Mouse (Mus musculus): ENCODE results near the gene Cacna1s. TPM values are rescaled to one million over a fixed set of nuclear protein-coding genes. Genes with fewer than 3 reads are reported as not detected.

Cacna1s gene
- polyA plus RNA-seq, 1 experiment from 2014 or later: 0.29 TPM

GRCm38 (mm10) chr1:136149702-136150101, 97.2 kb downstream of the Cacna1s start:
- no peaks in the 10 kb centered on the region for H3K27me3 ChIP-seq
- ATAC-seq (ENCODE audit: low FRiP score): no peak
- 71% methylated on average over 9 of the region's 9 CpGs for WGBS
- no peak overlapping the region for H3K4me3 ChIP-seq
- H3K36me3 ChIP-seq: peaks cover 96% of the 10 kb centered on the region
- no peak overlapping the region for H3K27ac ChIP-seq
- no peaks in the 10 kb centered on the region for H3K9me3 ChIP-seq
- no peak overlapping the region for H3K9ac ChIP-seq
- peaks cover 3% of the 10 kb centered on the region for H3K4me1 ChIP-seq (replicated peaks)
- no peak overlapping the region for H3K4me2 ChIP-seq

DNA sequence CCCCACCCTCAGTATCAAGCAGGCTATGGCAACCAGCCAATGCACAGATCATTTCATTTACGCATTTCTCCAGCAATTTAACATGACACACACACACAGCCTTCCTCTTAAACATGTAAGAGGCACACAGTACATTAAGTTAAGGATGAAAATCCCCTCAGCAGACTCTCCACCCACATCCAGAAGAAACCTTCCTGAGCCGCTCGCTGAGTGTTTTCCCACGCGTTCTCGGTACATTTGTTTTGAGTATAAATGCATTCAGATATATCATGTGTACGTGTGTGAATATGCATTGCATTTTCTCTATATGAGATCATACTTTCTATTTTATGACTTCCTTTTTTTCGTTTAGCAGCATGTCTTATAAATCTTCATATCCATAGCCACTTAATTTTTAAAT, 98.8 kb downstream of the Cacna1s start:
- H3K27ac ChIP-seq: no peak overlapping the region
- H3K27me3 ChIP-seq: no peaks in the 10 kb centered on the region
- WGBS: 91% methylated on average over 8 of the region's 8 CpGs
- H3K36me3 ChIP-seq: peaks cover 98% of the 10 kb centered on the region
- ATAC-seq (ENCODE audit: low FRiP score): no peak
- no peaks in the 10 kb centered on the region for H3K4me1 ChIP-seq (replicated peaks)
- H3K4me3 ChIP-seq: no peak overlapping the region
- no peak overlapping the region for H3K9ac ChIP-seq
- H3K4me2 ChIP-seq: no peak overlapping the region
- H3K9me3 ChIP-seq: no peaks in the 10 kb centered on the region

- Histone ChIP-seq H3K4me1 (replicated peaks) (no peaks in the 10 kb centered on the region), H3K36me3 (peaks cover 98% of the 10 kb centered on the region), H3K9ac (no peak overlapping the region), H3K4me3 (no peak overlapping the region), H3K27ac (no peak overlapping the region), H3K9me3 (no peaks in the 10 kb centered on the region), H3K4me2 (no peak overlapping the region), H3K27me3 (no peaks in the 10 kb centered on the region)
- 94% methylated on average over 4 of the region's 4 CpGs for WGBS
- ATAC-seq (ENCODE audit: low FRiP score): no peak
These were observed 103.8 kb downstream of the Cacna1s start for GRCm38 (mm10) chr1:136156304-136156703.

DNA sequence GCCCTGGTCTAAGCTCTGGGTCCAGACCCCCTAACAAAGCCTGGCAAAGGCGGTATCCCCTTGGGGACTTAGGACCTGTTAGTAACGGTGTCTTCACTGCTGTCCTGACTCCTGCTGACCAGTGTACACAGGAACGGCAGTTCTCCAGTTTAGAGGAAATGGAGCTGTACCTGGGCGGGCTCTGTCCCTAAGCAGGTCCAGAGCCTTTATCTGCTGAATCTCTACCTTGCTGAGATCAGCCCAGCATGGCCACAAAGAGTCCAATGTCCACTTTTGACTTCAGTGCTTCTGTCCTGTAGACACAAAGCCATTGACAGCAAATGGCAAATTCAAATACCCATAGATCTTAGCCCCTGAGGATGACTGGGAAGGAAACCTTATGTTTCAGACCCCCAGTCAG, 104.4 kb downstream of the Cacna1s start:
- Histone ChIP-seq H3K4me3 (no peak overlapping the region), H3K4me2 (no peak overlapping the region), H3K9ac (no peak overlapping the region), H3K9me3 (no peaks in the 10 kb centered on the region), H3K36me3 (peaks cover 98% of the 10 kb centered on the region), H3K27me3 (no peaks in the 10 kb centered on the region), H3K4me1 (replicated peaks) (no peaks in the 10 kb centered on the region), H3K27ac (no peak overlapping the region)
- 91% methylated on average over 4 of the region's 4 CpGs for WGBS
- no peak for ATAC-seq (ENCODE audit: low FRiP score)

DNA sequence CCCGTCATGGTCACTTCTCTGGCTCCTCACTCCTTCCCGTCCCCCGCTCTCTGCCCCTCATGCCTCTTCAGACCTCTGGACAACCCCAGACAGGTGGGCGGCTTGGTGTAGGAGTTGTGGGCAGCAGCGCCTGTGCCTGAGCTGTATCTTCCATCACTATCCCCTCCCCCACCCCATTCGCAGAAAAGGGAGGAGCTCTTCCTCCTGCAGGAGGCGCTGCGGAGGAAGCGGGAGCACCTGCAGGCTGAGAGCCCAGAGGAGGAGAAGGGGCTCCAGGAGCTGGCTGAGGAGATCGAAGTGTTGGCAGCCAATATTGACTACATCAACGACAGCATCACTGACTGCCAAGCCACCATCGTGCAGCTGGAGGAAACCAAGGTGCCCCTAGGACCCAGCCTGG, 107.3 kb downstream of the Cacna1s start:
- H3K27ac ChIP-seq: no peak overlapping the region
- H3K4me1 ChIP-seq (replicated peaks): no peaks in the 10 kb centered on the region
- H3K27me3 ChIP-seq: no peaks in the 10 kb centered on the region
- no peak overlapping the region for H3K9ac ChIP-seq
- ATAC-seq (ENCODE audit: low FRiP score): no peak
- H3K4me2 ChIP-seq: no peak overlapping the region
- 45% methylated on average over 12 of the region's 12 CpGs for WGBS
- H3K9me3 ChIP-seq: no peaks in the 10 kb centered on the region
- peaks cover 98% of the 10 kb centered on the region for H3K36me3 ChIP-seq
- H3K4me3 ChIP-seq: no peak overlapping the region

- no peak for ATAC-seq (ENCODE audit: low FRiP score)
- Histone ChIP-seq H3K4me3 (no peak overlapping the region), H3K27me3 (no peaks in the 10 kb centered on the region), H3K4me2 (no peak overlapping the region), H3K9ac (no peak overlapping the region), H3K27ac (no peak overlapping the region), H3K4me1 (replicated peaks) (no peaks in the 10 kb centered on the region), H3K36me3 (peaks cover 98% of the 10 kb centered on the region), H3K9me3 (no peaks in the 10 kb centered on the region)
- 92% methylated on average over 12 of the region's 12 CpGs for WGBS
These were observed 107.7 kb downstream of the Cacna1s start for GRCm38 (mm10) chr1:136160297-136160696.

DNA sequence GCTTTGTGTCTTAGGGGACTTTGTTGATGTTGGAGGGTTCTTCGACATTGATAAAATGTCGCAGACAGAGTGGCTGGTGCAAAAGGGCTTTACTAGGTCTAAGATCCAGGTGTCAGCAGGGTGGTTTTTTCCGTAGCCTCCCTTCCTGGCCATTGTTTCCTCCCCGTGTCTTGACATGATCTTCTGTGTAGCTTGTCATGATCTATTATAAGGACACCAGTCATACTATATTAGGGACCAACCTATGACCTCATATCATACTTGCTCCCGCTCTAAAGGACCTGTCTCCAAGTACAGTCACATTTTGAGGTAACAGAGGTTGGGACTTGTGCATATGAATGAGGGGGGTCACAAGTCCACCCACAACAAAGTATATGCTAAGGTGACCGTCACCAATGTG, 108.4 kb downstream of the Cacna1s start:
- no peak for ATAC-seq (ENCODE audit: low FRiP score)
- H3K9me3 ChIP-seq: no peaks in the 10 kb centered on the region
- WGBS: 94% methylated on average over 6 of the region's 6 CpGs

DNA sequence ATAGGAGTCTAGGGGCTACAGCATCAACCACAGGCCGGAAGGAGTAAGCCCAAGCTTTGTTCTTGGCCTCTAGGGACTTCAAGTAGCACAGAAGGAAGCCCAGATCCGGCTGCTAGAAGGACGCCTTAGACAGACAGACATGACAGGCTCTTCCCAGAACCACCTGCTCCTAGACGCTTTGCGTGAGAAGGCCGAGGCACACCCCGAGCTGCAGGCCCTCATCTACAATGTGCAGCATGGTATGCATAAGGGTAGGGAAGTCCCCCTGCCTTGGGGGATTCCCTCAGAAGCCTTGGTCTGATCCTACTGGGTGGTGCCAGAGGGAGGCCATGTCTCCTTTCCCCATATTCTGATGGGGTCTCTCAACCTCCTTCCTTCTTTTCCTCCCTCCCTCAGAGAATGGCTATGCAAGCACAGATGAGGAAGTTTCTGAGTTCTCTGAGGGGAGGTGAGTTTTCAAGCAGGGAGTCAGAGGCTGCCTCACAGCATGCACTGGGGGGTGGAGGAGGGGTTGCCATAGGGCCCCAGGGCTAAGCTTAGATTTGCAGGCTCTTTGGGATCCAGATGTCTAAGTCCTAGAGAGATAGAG, 108.9 kb downstream of the Cacna1s start:
- Histone ChIP-seq H3K9ac (no peak overlapping the region), H3K4me2 (no peak overlapping the region), H3K27ac (no peak overlapping the region), H3K4me3 (no peak overlapping the region), H3K36me3 (peaks cover 97% of the 10 kb centered on the region), H3K9me3 (no peaks in the 10 kb centered on the region), H3K27me3 (no peaks in the 10 kb centered on the region), H3K4me1 (replicated peaks) (no peaks in the 10 kb centered on the region)
- ATAC-seq (ENCODE audit: low FRiP score): no peak
- 95% methylated on average over 7 of the region's 7 CpGs for WGBS

More for the DNA sequence above, 108.4 kb downstream of the Cacna1s start:
- Histone ChIP-seq H3K4me2 (no peak overlapping the region), H3K9ac (no peak overlapping the region), H3K4me1 (replicated peaks) (no peaks in the 10 kb centered on the region), H3K4me3 (no peak overlapping the region), H3K27ac (no peak overlapping the region), H3K36me3 (peaks cover 98% of the 10 kb centered on the region), H3K27me3 (no peaks in the 10 kb centered on the region)

GRCm38 (mm10) chr1:136165436-136165835, 112.9 kb downstream of the Cacna1s start:
- ATAC-seq (ENCODE audit: low FRiP score): no peak
- H3K4me2 ChIP-seq: no peak overlapping the region
- H3K4me3 ChIP-seq: no peak overlapping the region
- peaks cover 95% of the 10 kb centered on the region for H3K36me3 ChIP-seq
- no peak overlapping the region for H3K27ac ChIP-seq
- no peaks in the 10 kb centered on the region for H3K27me3 ChIP-seq
- H3K9me3 ChIP-seq: no peaks in the 10 kb centered on the region
- no peaks in the 10 kb centered on the region for H3K4me1 ChIP-seq (replicated peaks)
- no peak overlapping the region for H3K9ac ChIP-seq
- 32% methylated on average over 2 of the region's 2 CpGs for WGBS

- Histone ChIP-seq H3K4me3 (no peak overlapping the region), H3K9ac (no peak overlapping the region)
- ATAC-seq (ENCODE audit: low FRiP score): no peak
These were observed 115.1 kb downstream of the Cacna1s start for GRCm38 (mm10) chr1:136167657-136168056.

More at GRCm38 (mm10) chr1:136167657-136168056, 115.1 kb downstream of the Cacna1s start:
- no peaks in the 10 kb centered on the region for H3K27me3 ChIP-seq
- peaks cover 95% of the 10 kb centered on the region for H3K36me3 ChIP-seq
- H3K9me3 ChIP-seq: no peaks in the 10 kb centered on the region
- 72% methylated on average over 8 of the region's 8 CpGs for WGBS
- H3K4me1 ChIP-seq (replicated peaks): 0 out of 2 replicates have a peak, but pooled peaks cover under 1% of the 10 kb centered on the region
- H3K4me2 ChIP-seq: no peak overlapping the region
- no peak overlapping the region for H3K27ac ChIP-seq

Other genes starting within 250 kb of the Cacna1s start
- 0.65 and 0.84 TPM in 2 replicates for gene Lad1, start 234.2 kb upstream of the Cacna1s start, polyA plus RNA-seq (2015; fragmentation: Nextera tagmentation; extraction: Ambion mirVana)
- gene Tnnt2, start 216.4 kb upstream of the Cacna1s start, polyA plus RNA-seq (2015; fragmentation: Nextera tagmentation; extraction: Ambion mirVana): 12.1 and 16.2 TPM in 2 replicates
- not detected in 2 replicates for gene Pkp1, start 133.5 kb upstream of the Cacna1s start, polyA plus RNA-seq (2015; fragmentation: Nextera tagmentation; extraction: Ambion mirVana)
- gene Igfn1, start 46.4 kb upstream of the Cacna1s start, polyA plus RNA-seq (2015; fragmentation: Nextera tagmentation; extraction: Ambion mirVana): not detected in 2 replicates
- gene Tmem9, start 44.6 kb upstream of the Cacna1s start, polyA plus RNA-seq (2015; fragmentation: Nextera tagmentation; extraction: Ambion mirVana): 149 and 153 TPM in 2 replicates
- gene Ascl5, start 1.9 kb upstream of the Cacna1s start, polyA plus RNA-seq (2015; fragmentation: Nextera tagmentation; extraction: Ambion mirVana): not detected in 2 replicates
- 43.7 and 44.2 TPM in 2 replicates for gene Kif21b, start 78.6 kb downstream of the Cacna1s start, polyA plus RNA-seq (2015; fragmentation: Nextera tagmentation; extraction: Ambion mirVana)
- not detected in 2 replicates for gene Mroh3, start 160.1 kb downstream of the Cacna1s start, polyA plus RNA-seq (2015; fragmentation: Nextera tagmentation; extraction: Ambion mirVana)
- gene Inava, start 181.5 kb downstream of the Cacna1s start, polyA plus RNA-seq (2015; fragmentation: Nextera tagmentation; extraction: Ambion mirVana): 3.4 and 3.5 TPM in 2 replicates
- gene Gpr25, start 208.1 kb downstream of the Cacna1s start, polyA plus RNA-seq (2015; fragmentation: Nextera tagmentation; extraction: Ambion mirVana): 0.16 and 0.26 TPM in 2 replicates